Mouse (Mus musculus): ENCODE measurements around the gene Ociad2.

DNA sequence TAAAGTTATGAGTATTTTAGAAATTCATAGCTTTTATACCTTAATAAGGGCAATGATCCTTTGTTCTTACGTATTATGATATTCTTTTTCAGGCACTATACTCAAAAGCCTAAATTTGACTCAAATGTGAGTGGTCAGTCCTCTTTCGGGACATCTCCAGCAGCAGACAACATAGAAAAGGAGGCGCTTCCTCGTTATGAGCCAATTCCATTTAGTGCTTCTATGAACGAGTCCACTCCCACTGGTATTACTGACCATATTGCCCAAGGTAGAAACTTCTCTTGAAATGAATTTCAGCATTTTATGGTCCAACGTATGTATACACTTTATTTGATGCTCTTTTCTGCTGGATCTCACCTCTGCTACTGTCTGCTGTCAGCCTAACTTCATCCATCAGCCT, 34.3 kb downstream of the Ociad2 start:
- no peak for TF ChIP-seq CTCF (IDR thresholded peaks at IDR 0.05; ENCODE audit: borderline replicate concordance, insufficient read depth, low read length)
- TF ChIP-seq POLR2A (IDR thresholded peaks at IDR 0.05; ENCODE audit: low read depth, low read length), result no peak

Data from embryonic fibroblast, embryonic 13.5 days (primary cell).